Mouse (Mus musculus) lung, embryonic 15.5 days (tissue): ENCODE measurements around the gene Heatr6. TPM values are rescaled to one million over a fixed set of nuclear protein-coding genes. Genes with fewer than 3 reads are reported as not detected.

Experiments used
- ATAC-seq: fragments of 200-750 bp; cut with Nextera tagmentation; 2 replicates; pipeline ENCODE4 v1.8.0; 2017; ENCODE audit warnings: moderate number of reproducible peaks, borderline replicate concordance; ENCODE audit not compliant: low FRiP score, low TSS enrichment; ENCODE audit errors: extremely low read depth
- H3K27ac ChIP-seq: fragments of 300-500 bp; sonication (generic); 2 replicates; pipeline ENCODE4 v1.5.1; 2015; ENCODE audit warnings: moderate library complexity, mild to moderate bottlenecking, inconsistent platforms
- H3K27me3 ChIP-seq: fragments of 300-500 bp; sonication (generic); 2 replicates; pipeline ENCODE4 v1.6.1; 2015; ENCODE audit warnings: inconsistent platforms
- H3K36me3 ChIP-seq: fragments of 300-500 bp; sonication (generic); 2 replicates; pipeline ENCODE4 v1.6.1; 2015; ENCODE audit warnings: inconsistent platforms
- H3K4me1 ChIP-seq: fragments of 300-500 bp; sonication (generic); 2 replicates; pipeline ENCODE4 v1.6.1; 2015; ENCODE audit warnings: inconsistent platforms
- H3K4me2 ChIP-seq: fragments of 300-500 bp; sonication (generic); 2 replicates; pipeline ENCODE4 v1.6.1; 2015; ENCODE audit warnings: inconsistent platforms, mild to moderate bottlenecking, moderate library complexity
- H3K4me3 ChIP-seq: fragments of 300-500 bp; sonication (generic); 2 replicates; pipeline ENCODE4 v1.5.1; 2015; ENCODE audit warnings: mild to moderate bottlenecking, inconsistent platforms
- H3K9ac ChIP-seq: fragments of 300-500 bp; sonication (generic); 2 replicates; pipeline ENCODE4 v1.6.1; 2015; ENCODE audit warnings: inconsistent platforms
- H3K9me3 ChIP-seq: fragments of 300-500 bp; sonication (generic); 2 replicates; pipeline ENCODE4 v1.6.1; 2016; ENCODE audit warnings: inconsistent platforms
- WGBS: fragments of 180-500 bp; shearing (Covaris S2); methylation state at CpG from one replicate; pipeline ENCODE4 v1.1.7; 2015; 5-methylcytosine and 5-hydroxymethylcytosine counted together
- polyA plus RNA-seq: library from polyadenylated mRNA; unstranded; fragments of >200 nt; fragmentation: Nextera tagmentation; extraction: Ambion mirVana; gene quantifications from 2 replicates; pipeline ENCODE4 v1.2.1, GENCODE M21; 2015

Heatr6 gene
- polyA plus RNA-seq, 1 experiment from 2014 or later: 23.2 TPM

DNA sequence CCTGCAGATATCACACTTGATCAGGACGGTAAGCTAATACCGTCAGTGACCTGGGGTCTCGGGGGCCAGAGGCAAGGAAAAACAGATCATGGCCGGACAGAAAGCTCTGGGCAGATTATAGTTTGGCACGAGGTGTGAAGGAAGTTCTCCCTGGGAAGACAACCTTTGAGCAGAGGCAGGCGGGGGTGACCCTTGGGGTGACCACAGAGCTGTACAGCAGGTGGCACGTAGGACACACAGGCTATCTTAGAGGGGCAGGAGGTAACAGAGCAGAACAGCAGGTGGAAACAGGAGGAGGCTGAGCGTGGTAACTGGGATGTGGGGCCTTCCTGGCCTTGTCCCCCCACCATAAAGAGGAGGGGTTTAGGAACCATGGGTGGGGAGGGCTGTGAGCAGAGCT lies 34.8 kb downstream of the Heatr6 start:
- no peak overlapping the region for H3K4me3 ChIP-seq
- no peaks in the 10 kb centered on the region for H3K9me3 ChIP-seq
- H3K4me2 ChIP-seq: no peak overlapping the region
- H3K27ac ChIP-seq: no peak overlapping the region
- no peaks in the 10 kb centered on the region for H3K27me3 ChIP-seq
- WGBS: 73% methylated on average over 8 of the region's 8 CpGs
- H3K36me3 ChIP-seq: peaks cover 3% of the 10 kb centered on the region; the same call in 1 of the 2 replicates
- peaks cover 9% of the 10 kb centered on the region; the same call in 1 of the 2 replicates for H3K4me1 ChIP-seq
- no peak overlapping the region for H3K9ac ChIP-seq
- no peak for ATAC-seq

DNA sequence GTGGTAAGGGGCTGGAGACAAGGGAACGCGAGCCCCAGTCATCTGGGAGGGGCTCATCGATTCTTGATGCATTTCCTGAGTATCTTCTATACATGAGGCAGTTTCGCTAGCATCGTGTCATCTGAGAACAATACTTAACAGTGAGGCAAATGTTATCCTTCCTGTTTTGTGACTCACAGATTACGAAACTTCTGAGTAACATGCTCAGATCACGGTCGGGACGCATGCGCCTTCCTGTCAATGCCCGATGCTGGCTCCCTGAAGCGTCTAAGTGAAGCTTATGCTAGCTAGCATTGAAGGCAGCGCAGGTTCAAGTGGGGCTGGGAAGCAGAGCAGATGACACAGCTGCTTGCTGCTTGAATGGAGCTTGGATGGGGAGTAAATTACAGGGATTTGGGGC lies 35.8 kb downstream of the Heatr6 start:
- H3K27me3 ChIP-seq: no peaks in the 10 kb centered on the region
- no peaks in the 10 kb centered on the region for H3K36me3 ChIP-seq
- no peak overlapping the region for H3K9ac ChIP-seq
- no peak overlapping the region for H3K4me3 ChIP-seq
- H3K9me3 ChIP-seq: no peaks in the 10 kb centered on the region
- WGBS: 48% methylated on average over 13 of the region's 13 CpGs
- no peak for ATAC-seq
- peaks cover 9% of the 10 kb centered on the region; the same call in 1 of the 2 replicates for H3K4me1 ChIP-seq
- peak overlapping the region; percentile 1; the same call in 1 of the 2 replicates for H3K4me2 ChIP-seq
- H3K27ac ChIP-seq: no peak overlapping the region

DNA sequence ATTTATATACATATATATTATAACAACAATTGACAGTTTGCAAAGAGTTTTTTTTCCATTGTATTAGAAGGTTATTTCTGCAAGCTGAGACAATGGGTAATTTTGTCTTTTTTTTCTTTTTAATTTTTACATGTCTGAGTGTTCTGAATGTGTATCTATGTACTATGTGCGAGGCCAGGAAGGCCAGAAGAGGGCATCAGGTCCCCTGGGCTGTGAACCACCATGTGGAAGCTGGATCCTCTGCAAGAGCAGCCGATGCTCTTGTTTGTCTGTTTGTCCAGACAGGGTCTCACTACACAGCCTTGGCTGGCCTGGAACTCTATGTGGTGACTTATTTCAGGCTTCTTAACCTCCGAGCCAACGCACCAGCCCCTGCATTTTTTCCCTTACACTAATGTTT lies 37.6 kb downstream of the Heatr6 start:
- Histone ChIP-seq H3K4me1 (peaks cover 11% of the 10 kb centered on the region; the same call in 1 of the 2 replicates), H3K4me2 (no peak overlapping the region), H3K27me3 (no peaks in the 10 kb centered on the region), H3K4me3 (no peak overlapping the region), H3K36me3 (no peaks in the 10 kb centered on the region), H3K9ac (no peak overlapping the region), H3K27ac (no peak overlapping the region), H3K9me3 (no peaks in the 10 kb centered on the region)
- no peak for ATAC-seq
- WGBS: 45% methylated on average over 4 of the region's 4 CpGs

GRCm38 (mm10) chr11:83792316-83792914 lies 38.9 kb downstream of the Heatr6 start:
- Histone ChIP-seq H3K4me3 (no peak overlapping the region), H3K9ac (no peak overlapping the region), H3K9me3 (no peaks in the 10 kb centered on the region), H3K36me3 (no peaks in the 10 kb centered on the region), H3K27ac (no peak overlapping the region), H3K4me1 (0 out of 2 replicates have a peak, but pooled peaks cover 3% of the 10 kb centered on the region), H3K4me2 (no peak overlapping the region), H3K27me3 (no peaks in the 10 kb centered on the region)
- WGBS: 56% methylated on average over 12 of the region's 12 CpGs
- ATAC-seq: no peak

GRCm38 (mm10) chr11:83793264-83793663 lies 39.8 kb downstream of the Heatr6 start:
- Histone ChIP-seq H3K36me3 (no peaks in the 10 kb centered on the region), H3K4me2 (no peak overlapping the region), H3K4me1 (0 out of 2 replicates have a peak, but pooled peaks cover 3% of the 10 kb centered on the region), H3K27me3 (no peaks in the 10 kb centered on the region), H3K9ac (no peak overlapping the region), H3K27ac (no peak overlapping the region), H3K9me3 (no peaks in the 10 kb centered on the region), H3K4me3 (no peak overlapping the region)
- no peak for ATAC-seq
- 81% methylated on average over 14 of the region's 14 CpGs for WGBS

DNA sequence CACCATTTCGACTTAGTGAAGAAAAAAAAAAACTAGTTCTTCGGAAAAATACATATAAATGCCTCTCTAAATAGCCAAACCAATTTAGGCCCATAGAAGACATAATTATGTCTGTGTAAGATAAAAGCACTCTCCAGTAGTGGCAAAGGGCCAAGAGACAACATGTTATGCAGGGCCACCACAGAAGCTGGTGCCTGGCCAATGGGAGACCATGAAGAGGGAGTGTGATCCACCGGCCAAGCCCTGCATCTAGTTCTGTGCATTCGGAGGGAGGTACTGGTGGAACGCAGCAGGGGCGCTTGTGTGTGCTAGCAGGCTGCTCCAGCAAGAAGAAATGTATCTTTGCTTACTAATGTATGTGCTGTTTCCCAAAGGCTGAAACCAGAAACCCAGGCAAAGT lies 42.6 kb downstream of the Heatr6 start:
- H3K9me3 ChIP-seq: no peaks in the 10 kb centered on the region
- 51% methylated on average over 6 of the region's 6 CpGs for WGBS

DNA sequence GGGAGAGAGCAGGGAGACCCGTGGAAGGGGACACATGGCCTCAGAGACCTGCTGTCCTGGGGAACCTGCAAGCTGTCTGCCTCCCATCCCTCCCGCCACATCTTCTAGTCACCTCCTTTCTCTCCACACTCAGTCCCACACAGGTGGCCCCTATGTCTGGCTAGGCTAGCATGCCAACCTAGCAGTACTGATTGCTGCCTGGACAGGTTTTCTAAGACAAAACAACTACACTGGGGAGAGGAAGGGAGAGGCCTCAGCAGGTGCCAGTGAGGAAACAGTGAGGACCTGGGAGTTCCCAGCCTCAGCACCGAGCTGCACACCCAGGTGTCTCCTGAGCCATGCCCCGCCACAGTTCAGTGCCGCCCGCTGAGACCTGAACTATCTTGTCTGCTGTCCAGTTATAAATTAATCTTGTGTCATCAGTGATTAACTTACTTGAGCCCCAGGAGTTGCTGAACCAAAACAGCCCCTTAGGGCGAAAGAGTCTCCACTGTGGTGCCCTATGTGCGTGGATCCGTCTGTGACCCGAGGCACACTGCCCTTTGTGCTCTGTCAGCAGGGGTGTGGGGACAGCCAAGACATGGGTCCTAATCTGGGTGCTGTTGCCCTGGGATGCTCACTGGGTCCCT lies 43.6 kb downstream of the Heatr6 start:
- Histone ChIP-seq H3K27me3 (no peaks in the 10 kb centered on the region), H3K9ac (no peak overlapping the region), H3K4me2 (no peak overlapping the region), H3K27ac (no peak overlapping the region), H3K4me3 (no peak overlapping the region), H3K9me3 (no peaks in the 10 kb centered on the region), H3K4me1 (0 out of 2 replicates have a peak, but pooled peaks cover 3% of the 10 kb centered on the region), H3K36me3 (no peaks in the 10 kb centered on the region)
- 71% methylated on average over 10 of the region's 10 CpGs for WGBS
- ATAC-seq: no peak

More for the DNA sequence above, 42.6 kb downstream of the Heatr6 start:
- ATAC-seq: no peak
- no peak overlapping the region for H3K4me2 ChIP-seq
- no peak overlapping the region for H3K9ac ChIP-seq
- no peak overlapping the region for H3K27ac ChIP-seq
- H3K4me3 ChIP-seq: no peak overlapping the region
- H3K36me3 ChIP-seq: no peaks in the 10 kb centered on the region
- H3K4me1 ChIP-seq: 0 out of 2 replicates have a peak, but pooled peaks cover 3% of the 10 kb centered on the region
- no peaks in the 10 kb centered on the region for H3K27me3 ChIP-seq

- Histone ChIP-seq H3K36me3 (no peaks in the 10 kb centered on the region), H3K9ac (no peak overlapping the region), H3K4me1 (0 out of 2 replicates have a peak, but pooled peaks cover 3% of the 10 kb centered on the region), H3K9me3 (no peaks in the 10 kb centered on the region), H3K4me3 (no peak overlapping the region), H3K27me3 (no peaks in the 10 kb centered on the region), H3K4me2 (no peak overlapping the region), H3K27ac (no peak overlapping the region)
- ATAC-seq: no peak
- 65% methylated on average over 12 of the region's 12 CpGs for WGBS
Observed at GRCm38 (mm10) chr11:83799871-83800430, 46.5 kb downstream of the Heatr6 start.

DNA sequence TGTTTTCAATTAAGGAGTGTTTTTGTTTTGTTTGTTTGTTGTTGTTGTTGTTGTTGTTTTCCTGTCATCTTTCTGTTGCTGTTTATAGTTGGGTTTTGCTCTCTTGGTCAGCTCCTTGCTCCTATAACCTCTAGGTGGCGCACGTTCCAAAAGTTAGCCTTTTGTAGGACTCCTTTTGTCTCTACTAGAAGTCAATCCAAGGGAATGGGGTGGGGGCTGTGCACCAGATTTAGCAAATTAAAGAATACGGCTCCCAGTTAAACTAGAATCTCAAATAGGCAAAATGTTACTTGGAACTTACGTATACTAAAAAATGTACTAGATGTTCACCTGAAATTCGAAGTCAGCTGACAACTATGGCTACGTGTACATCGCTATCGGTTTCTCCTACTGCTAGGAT lies 48.7 kb downstream of the Heatr6 start:
- Histone ChIP-seq H3K27ac (no peak overlapping the region), H3K4me1 (no peaks in the 10 kb centered on the region), H3K9me3 (no peaks in the 10 kb centered on the region), H3K4me3 (no peak overlapping the region), H3K4me2 (no peak overlapping the region), H3K27me3 (no peaks in the 10 kb centered on the region), H3K36me3 (no peaks in the 10 kb centered on the region), H3K9ac (no peak overlapping the region)
- WGBS: 66% methylated on average over 8 of the region's 8 CpGs
- no peak for ATAC-seq

GRCm38 (mm10) chr11:83802581-83802980 lies 49.1 kb downstream of the Heatr6 start:
- 87% methylated on average over 4 of the region's 4 CpGs for WGBS
- Histone ChIP-seq H3K9me3 (no peaks in the 10 kb centered on the region), H3K36me3 (no peaks in the 10 kb centered on the region), H3K4me1 (no peaks in the 10 kb centered on the region), H3K4me3 (no peak overlapping the region), H3K9ac (no peak overlapping the region), H3K4me2 (no peak overlapping the region), H3K27me3 (no peaks in the 10 kb centered on the region), H3K27ac (no peak overlapping the region)
- no peak for ATAC-seq

- no peak for ATAC-seq
- Histone ChIP-seq H3K4me1 (no peaks in the 10 kb centered on the region), H3K27me3 (no peaks in the 10 kb centered on the region), H3K9me3 (no peaks in the 10 kb centered on the region), H3K36me3 (no peaks in the 10 kb centered on the region), H3K4me2 (no peak overlapping the region), H3K9ac (no peak overlapping the region), H3K4me3 (no peak overlapping the region), H3K27ac (no peak overlapping the region)
- 90% methylated on average over 8 of the region's 8 CpGs for WGBS
Observed at GRCm38 (mm10) chr11:83810441-83810840, 56.9 kb downstream of the Heatr6 start.

- Histone ChIP-seq H3K27me3 (no peaks in the 10 kb centered on the region), H3K9me3 (no peaks in the 10 kb centered on the region), H3K36me3 (no peaks in the 10 kb centered on the region), H3K4me1 (peaks cover 11% of the 10 kb centered on the region), H3K27ac (peak overlapping the region; percentile 29; the same call in 1 of the 2 replicates), H3K4me3 (no peak overlapping the region), H3K9ac (no peak overlapping the region), H3K4me2 (no peak overlapping the region)
- WGBS: 64% methylated on average over 5 of the region's 5 CpGs
- no peak for ATAC-seq
Observed at GRCm38 (mm10) chr11:83815191-83815590, 61.7 kb downstream of the Heatr6 start.
